Mouse (Mus musculus): ENCODE data around the gene Zfp592. TPM values are rescaled to one million over a fixed set of nuclear protein-coding genes. Genes with fewer than 3 reads are reported as not detected.

The Zfp592 gene
- polyA plus RNA-seq, 1 experiment from 2014 or later, result 10.2 TPM

DNA sequence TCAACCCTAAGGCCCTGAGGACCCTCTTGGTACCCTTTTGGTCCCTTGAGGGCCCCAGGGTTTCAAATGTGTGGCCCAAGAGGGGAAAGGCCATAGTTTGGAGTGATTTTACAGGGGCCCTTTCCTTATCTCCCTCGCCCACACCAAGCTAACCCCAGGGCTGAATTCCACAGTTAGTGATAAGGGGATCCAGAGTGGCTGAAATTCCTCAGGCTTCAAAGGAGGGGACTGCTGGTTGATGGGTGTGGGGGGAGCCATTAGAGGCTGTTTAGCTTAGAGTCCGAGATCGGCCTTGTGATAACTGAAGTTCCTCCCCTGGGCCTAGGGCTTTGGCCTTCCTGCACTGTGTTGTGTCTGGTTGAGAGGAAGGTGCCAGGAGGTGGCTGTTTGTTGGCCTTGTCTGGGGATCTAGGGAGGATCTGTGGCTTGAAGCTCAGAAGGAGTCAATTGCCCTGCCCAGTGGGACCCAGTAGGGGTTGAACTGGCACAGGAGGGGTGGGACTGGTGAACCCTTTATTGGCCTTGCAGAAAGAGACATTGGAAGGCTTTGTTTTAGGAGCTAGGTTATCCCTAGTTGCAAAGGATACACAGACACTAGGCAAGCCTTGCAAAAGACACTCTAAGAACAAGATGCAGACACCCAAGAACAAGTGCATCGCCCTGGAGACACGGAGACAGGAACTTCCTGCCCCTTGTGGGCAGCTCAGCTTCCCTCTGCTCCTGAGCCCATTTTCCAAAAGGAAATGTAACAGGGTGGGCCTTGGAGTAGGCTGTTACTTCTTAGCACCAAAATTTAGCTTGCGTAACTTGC is 64.6 kb downstream of the Zfp592 start:
- Histone ChIP-seq H3K9ac (replicated peaks; ENCODE audit: low read length) (no peak overlapping the region), H3K27me3 (ENCODE audit: control insufficient read depth, insufficient read depth, low read length) (no peaks in the 10 kb centered on the region), H3K27ac (replicated peaks; ENCODE audit: low read depth, low read length) (no peak overlapping the region), H3K9me3 (ENCODE audit: control insufficient read depth, low read length) (no peaks in the 10 kb centered on the region), H3K4me1 (ENCODE audit: control insufficient read depth, insufficient read depth, low read length) (no peaks in the 10 kb centered on the region), H3K4me2 (ENCODE audit: low read length) (no peak overlapping the region), H3K4me3 (replicated peaks; ENCODE audit: low read depth, low read length) (no peak overlapping the region), H3K36me3 (ENCODE audit: control insufficient read depth, insufficient read depth, low read length) (no peaks in the 10 kb centered on the region)
- DNase-seq (no peak), ATAC-seq (ENCODE audit: low FRiP score, low TSS enrichment) (no peak)
- 83% methylated on average over 6 of the region's 6 CpGs for WGBS

GRCm38 (mm10) chr7:81058712-81059154 is 65.3 kb downstream of the Zfp592 start:
- Histone ChIP-seq H3K4me2 (ENCODE audit: low read length) (no peak overlapping the region), H3K4me3 (replicated peaks; ENCODE audit: low read depth, low read length) (no peak overlapping the region), H3K36me3 (ENCODE audit: control insufficient read depth, insufficient read depth, low read length) (no peaks in the 10 kb centered on the region), H3K27me3 (ENCODE audit: control insufficient read depth, insufficient read depth, low read length) (no peaks in the 10 kb centered on the region), H3K9ac (replicated peaks; ENCODE audit: low read length) (no peak overlapping the region), H3K27ac (replicated peaks; ENCODE audit: low read depth, low read length) (no peak overlapping the region), H3K9me3 (ENCODE audit: control insufficient read depth, low read length) (no peaks in the 10 kb centered on the region), H3K4me1 (ENCODE audit: control insufficient read depth, insufficient read depth, low read length) (no peaks in the 10 kb centered on the region)
- WGBS, result 83% methylated on average over 9 of the region's 9 CpGs
- ATAC-seq (ENCODE audit: low FRiP score, low TSS enrichment) (no peak), DNase-seq (no peak)

DNA sequence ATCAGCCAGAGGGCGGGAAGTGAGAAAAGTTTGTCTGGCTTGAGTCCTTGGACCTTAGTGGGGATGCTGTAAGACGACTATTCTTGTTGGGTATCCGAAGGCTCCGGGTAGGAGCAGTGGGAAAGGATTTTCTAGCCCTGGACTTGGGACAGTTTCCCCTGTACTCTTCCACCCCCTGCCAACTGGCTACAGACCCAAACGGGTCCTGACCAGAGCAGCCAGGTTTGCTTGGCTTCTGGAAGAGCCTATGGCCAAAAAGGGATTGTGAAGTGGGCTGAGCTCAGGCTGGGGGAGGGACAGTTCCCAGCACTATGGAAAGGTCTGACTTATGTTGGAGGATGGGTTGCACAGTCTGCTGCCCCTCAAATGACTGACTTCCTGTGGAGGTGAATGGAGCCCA is 65.9 kb downstream of the Zfp592 start:
- Histone ChIP-seq H3K9me3 (ENCODE audit: control insufficient read depth, low read length) (no peaks in the 10 kb centered on the region), H3K4me1 (ENCODE audit: control insufficient read depth, insufficient read depth, low read length) (no peaks in the 10 kb centered on the region), H3K27ac (replicated peaks; ENCODE audit: low read depth, low read length) (no peak overlapping the region), H3K27me3 (ENCODE audit: control insufficient read depth, insufficient read depth, low read length) (no peaks in the 10 kb centered on the region), H3K4me2 (ENCODE audit: low read length) (no peak overlapping the region), H3K9ac (replicated peaks; ENCODE audit: low read length) (no peak overlapping the region), H3K4me3 (replicated peaks; ENCODE audit: low read depth, low read length) (no peak overlapping the region), H3K36me3 (ENCODE audit: control insufficient read depth, insufficient read depth, low read length) (no peaks in the 10 kb centered on the region)
- ATAC-seq (ENCODE audit: low FRiP score, low TSS enrichment) (no peak), DNase-seq (no peak)
- WGBS, result 77% methylated on average over 5 of the region's 5 CpGs

DNA sequence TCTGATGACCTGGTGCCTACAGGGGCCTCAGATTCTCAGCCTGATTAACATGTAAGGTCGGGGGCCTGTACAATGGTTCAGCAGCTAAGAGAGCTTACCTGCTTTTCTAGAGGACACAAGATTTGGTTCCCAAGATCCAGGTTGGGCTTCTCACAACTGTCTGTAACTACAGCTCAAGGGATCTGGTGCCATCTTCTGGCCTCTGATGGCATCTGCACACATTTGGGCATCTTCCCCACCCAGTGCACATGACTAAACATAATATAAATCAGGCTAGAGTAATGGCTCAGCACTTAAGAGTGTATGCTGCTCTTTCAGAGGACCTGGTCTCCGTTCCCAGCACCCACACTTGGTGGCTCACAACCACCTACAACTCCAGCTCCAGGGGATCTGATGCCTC is 67.4 kb downstream of the Zfp592 start:
- no peaks in the 10 kb centered on the region for H3K36me3 ChIP-seq (ENCODE audit: control insufficient read depth, insufficient read depth, low read length)
- H3K27me3 ChIP-seq (ENCODE audit: control insufficient read depth, insufficient read depth, low read length), result no peaks in the 10 kb centered on the region
- ATAC-seq (ENCODE audit: low FRiP score, low TSS enrichment) (no peak), DNase-seq (no peak)
- no peak overlapping the region for H3K9ac ChIP-seq (replicated peaks; ENCODE audit: low read length)
- H3K4me2 ChIP-seq (ENCODE audit: low read length), result no peak overlapping the region
- H3K9me3 ChIP-seq (ENCODE audit: control insufficient read depth, low read length), result no peaks in the 10 kb centered on the region
- WGBS, result 83% methylated on average over 2 of the region's 2 CpGs
- no peaks in the 10 kb centered on the region for H3K4me1 ChIP-seq (ENCODE audit: control insufficient read depth, insufficient read depth, low read length)
- H3K4me3 ChIP-seq (replicated peaks; ENCODE audit: low read depth, low read length), result no peak overlapping the region
- no peak overlapping the region for H3K27ac ChIP-seq (replicated peaks; ENCODE audit: low read depth, low read length)

GRCm38 (mm10) chr7:81061936-81062335 is 68.5 kb downstream of the Zfp592 start:
- Histone ChIP-seq H3K4me1 (ENCODE audit: control insufficient read depth, insufficient read depth, low read length) (no peaks in the 10 kb centered on the region), H3K9ac (replicated peaks; ENCODE audit: low read length) (no peak overlapping the region), H3K36me3 (ENCODE audit: control insufficient read depth, insufficient read depth, low read length) (no peaks in the 10 kb centered on the region), H3K4me2 (ENCODE audit: low read length) (no peak overlapping the region), H3K27me3 (ENCODE audit: control insufficient read depth, insufficient read depth, low read length) (no peaks in the 10 kb centered on the region), H3K9me3 (ENCODE audit: control insufficient read depth, low read length) (no peaks in the 10 kb centered on the region), H3K4me3 (replicated peaks; ENCODE audit: low read depth, low read length) (no peak overlapping the region), H3K27ac (replicated peaks; ENCODE audit: low read depth, low read length) (no peak overlapping the region)
- WGBS, result 89% methylated on average over 11 of the region's 11 CpGs
- no peak for DNase-seq
- no peak for ATAC-seq (ENCODE audit: low FRiP score, low TSS enrichment)

DNA sequence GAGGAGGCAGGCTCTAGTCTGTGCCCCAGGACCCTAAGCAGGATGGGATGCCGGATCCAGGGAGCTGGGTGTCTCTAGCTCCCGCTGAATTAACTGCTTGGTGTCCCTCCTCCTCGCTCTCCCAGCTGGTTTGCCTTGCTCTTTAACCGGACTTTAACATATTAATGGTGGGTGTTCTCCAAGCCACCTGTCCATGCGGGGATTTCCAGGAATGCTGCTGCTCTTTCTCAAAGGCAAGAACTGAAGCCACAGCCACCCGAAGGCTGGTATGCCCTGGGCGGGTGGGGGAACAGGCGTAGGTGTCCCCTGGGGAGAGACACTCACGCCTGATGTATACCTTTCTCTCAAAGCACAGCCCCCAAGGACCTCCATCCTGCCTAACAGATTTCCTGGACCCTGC is 69.9 kb downstream of the Zfp592 start:
- no peak overlapping the region for H3K27ac ChIP-seq (replicated peaks; ENCODE audit: low read depth, low read length)
- ATAC-seq (ENCODE audit: low FRiP score, low TSS enrichment) (no peak), DNase-seq (no peak)
- no peaks in the 10 kb centered on the region for H3K9me3 ChIP-seq (ENCODE audit: control insufficient read depth, low read length)
- no peak overlapping the region for H3K9ac ChIP-seq (replicated peaks; ENCODE audit: low read length)
- H3K27me3 ChIP-seq (ENCODE audit: control insufficient read depth, insufficient read depth, low read length), result no peaks in the 10 kb centered on the region
- H3K4me3 ChIP-seq (replicated peaks; ENCODE audit: low read depth, low read length), result no peak overlapping the region
- no peaks in the 10 kb centered on the region for H3K4me1 ChIP-seq (ENCODE audit: control insufficient read depth, insufficient read depth, low read length)
- H3K36me3 ChIP-seq (ENCODE audit: control insufficient read depth, insufficient read depth, low read length), result no peaks in the 10 kb centered on the region
- 65% methylated on average over 9 of the region's 9 CpGs for WGBS
- no peak overlapping the region for H3K4me2 ChIP-seq (ENCODE audit: low read length)

DNA sequence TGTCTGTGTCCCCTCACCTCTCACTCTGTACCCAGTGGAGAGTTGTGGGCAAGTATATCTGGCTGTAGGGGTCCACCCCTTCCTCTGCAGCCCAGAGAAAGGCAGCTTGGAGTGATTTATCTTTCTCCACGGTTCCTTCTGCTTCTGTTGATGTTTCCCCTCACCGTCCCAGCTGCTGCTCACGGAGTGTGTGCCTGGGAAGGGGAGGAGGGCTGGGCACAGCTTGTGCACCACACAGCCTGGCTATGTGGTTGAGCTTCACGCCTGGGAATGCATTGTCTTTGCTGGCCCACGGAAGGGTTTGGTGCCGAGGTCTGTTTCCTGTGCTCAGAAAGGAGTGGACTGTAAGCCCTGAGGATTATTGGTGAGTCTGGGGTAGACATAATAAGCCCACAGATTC is 73.2 kb downstream of the Zfp592 start:
- no peaks in the 10 kb centered on the region for H3K36me3 ChIP-seq (ENCODE audit: control insufficient read depth, insufficient read depth, low read length)
- ATAC-seq (ENCODE audit: low FRiP score, low TSS enrichment) (no peak), DNase-seq (no peak)
- no peak overlapping the region for H3K27ac ChIP-seq (replicated peaks; ENCODE audit: low read depth, low read length)
- H3K4me3 ChIP-seq (replicated peaks; ENCODE audit: low read depth, low read length), result no peak overlapping the region
- H3K9me3 ChIP-seq (ENCODE audit: control insufficient read depth, low read length), result no peaks in the 10 kb centered on the region
- H3K9ac ChIP-seq (replicated peaks; ENCODE audit: low read length), result no peak overlapping the region
- no peaks in the 10 kb centered on the region for H3K27me3 ChIP-seq (ENCODE audit: control insufficient read depth, insufficient read depth, low read length)
- no peak overlapping the region for H3K4me2 ChIP-seq (ENCODE audit: low read length)
- H3K4me1 ChIP-seq (ENCODE audit: control insufficient read depth, insufficient read depth, low read length), result no peaks in the 10 kb centered on the region
- WGBS, result 57% methylated on average over 6 of the region's 6 CpGs

GRCm38 (mm10) chr7:81072463-81072862 is 79.0 kb downstream of the Zfp592 start:
- no peak for DNase-seq
- WGBS, result 59% methylated on average over 5 of the region's 5 CpGs
- H3K27ac ChIP-seq (replicated peaks; ENCODE audit: low read depth, low read length), result no peak overlapping the region
- no peak for ATAC-seq (ENCODE audit: low FRiP score, low TSS enrichment)
- H3K9me3 ChIP-seq (ENCODE audit: control insufficient read depth, low read length), result no peaks in the 10 kb centered on the region
- H3K4me2 ChIP-seq (ENCODE audit: low read length), result no peak overlapping the region
- no peak overlapping the region for H3K9ac ChIP-seq (replicated peaks; ENCODE audit: low read length)
- H3K27me3 ChIP-seq (ENCODE audit: control insufficient read depth, insufficient read depth, low read length), result no peaks in the 10 kb centered on the region
- no peaks in the 10 kb centered on the region for H3K4me1 ChIP-seq (ENCODE audit: control insufficient read depth, insufficient read depth, low read length)
- H3K36me3 ChIP-seq (ENCODE audit: control insufficient read depth, insufficient read depth, low read length), result no peaks in the 10 kb centered on the region
- no peak overlapping the region for H3K4me3 ChIP-seq (replicated peaks; ENCODE audit: low read depth, low read length)

DNA sequence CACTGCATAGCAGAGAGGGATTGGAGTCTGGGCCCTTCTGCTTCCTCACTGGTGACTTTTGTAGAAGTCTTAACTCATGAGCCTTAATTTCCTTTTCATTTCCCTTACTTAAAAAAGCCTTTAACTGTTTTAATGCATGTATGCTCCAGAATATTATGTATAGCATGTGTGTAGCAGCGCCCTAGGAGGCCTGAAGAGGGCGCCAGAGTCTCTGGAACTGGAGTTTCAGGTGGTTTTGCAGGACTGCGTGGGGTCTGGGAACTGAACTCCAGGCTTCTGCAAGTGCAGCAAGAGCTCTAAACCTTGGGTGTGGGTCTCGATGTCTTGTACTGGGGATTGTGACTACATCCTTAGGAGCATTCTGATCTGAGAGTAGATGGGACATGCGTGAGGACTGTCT is 79.8 kb downstream of the Zfp592 start:
- no peak overlapping the region for H3K27ac ChIP-seq (replicated peaks; ENCODE audit: low read depth, low read length)
- ATAC-seq (ENCODE audit: low FRiP score, low TSS enrichment) (no peak), DNase-seq (no peak)
- no peak overlapping the region for H3K9ac ChIP-seq (replicated peaks; ENCODE audit: low read length)
- no peaks in the 10 kb centered on the region for H3K27me3 ChIP-seq (ENCODE audit: control insufficient read depth, insufficient read depth, low read length)
- WGBS, result 87% methylated on average over 5 of the region's 5 CpGs
- no peak overlapping the region for H3K4me2 ChIP-seq (ENCODE audit: low read length)
- no peak overlapping the region for H3K4me3 ChIP-seq (replicated peaks; ENCODE audit: low read depth, low read length)
- H3K9me3 ChIP-seq (ENCODE audit: control insufficient read depth, low read length), result no peaks in the 10 kb centered on the region
- H3K36me3 ChIP-seq (ENCODE audit: control insufficient read depth, insufficient read depth, low read length), result no peaks in the 10 kb centered on the region
- H3K4me1 ChIP-seq (ENCODE audit: control insufficient read depth, insufficient read depth, low read length), result no peaks in the 10 kb centered on the region

All from midbrain, embryonic 14.5 days (tissue).